Mouse (Mus musculus): ENCODE measurements around the gene Grm4. TPM values are rescaled to one million over a fixed set of nuclear protein-coding genes. Genes with fewer than 3 reads are reported as not detected.

Grm4 gene
- 0.28 and 0.29 TPM in 2 replicates for polyA plus RNA-seq (2015; fragmentation: Nextera tagmentation; extraction: Ambion mirVana)

- Histone ChIP-seq H3K9me3 (no peaks in the 10 kb centered on the region), H3K9ac (no peak within 1 kb of the TSS), H3K4me2 (replicated peaks) (peak within 1 kb of the TSS; percentile 41), H3K27me3 (replicated peaks) (peaks cover 37% of the 10 kb centered on the region), H3K36me3 (no peaks in the 10 kb centered on the region), H3K4me3 (replicated peaks) (no peak within 1 kb of the TSS; the same call in 1 of the 2 replicates), H3K27ac (no peak within 1 kb of the TSS), H3K4me1 (replicated peaks) (no peaks in the 10 kb centered on the region)
- 74% methylated on average over 5 of the region's 5 CpGs for WGBS
- no peak for ATAC-seq
Observed at GRCm38 (mm10) chr17:27521303-27521702, at the start of gene Grm4. Gene Grm4 (minus strand): TSS chr17:27521403.

- Histone ChIP-seq H3K4me2 (replicated peaks) (no peak overlapping the region), H3K27me3 (replicated peaks) (no peaks in the 10 kb centered on the region), H3K36me3 (no peaks in the 10 kb centered on the region), H3K9me3 (no peaks in the 10 kb centered on the region), H3K27ac (no peak overlapping the region), H3K4me3 (replicated peaks) (no peak overlapping the region), H3K4me1 (replicated peaks) (peaks cover 22% of the 10 kb centered on the region), H3K9ac (no peak overlapping the region)
- WGBS: 87% methylated on average over 5 of the region's 5 CpGs
- ATAC-seq: no peak
Observed at GRCm38 (mm10) chr17:27568228-27568627, 47.0 kb upstream of the Grm4 start.

- Histone ChIP-seq H3K36me3 (no peaks in the 10 kb centered on the region), H3K27ac (no peak overlapping the region), H3K9me3 (no peaks in the 10 kb centered on the region), H3K4me2 (replicated peaks) (peak overlapping the region; percentile 89), H3K27me3 (replicated peaks) (no peaks in the 10 kb centered on the region), H3K9ac (peak overlapping the region; percentile 66), H3K4me3 (replicated peaks) (peak overlapping the region; percentile 61), H3K4me1 (replicated peaks) (peaks cover 33% of the 10 kb centered on the region)
- WGBS: 2% methylated on average over 13 of the region's 13 CpGs
- peak; percentile 29; the same call in 1 of the 2 replicates for ATAC-seq
Observed at GRCm38 (mm10) chr17:27565942-27566267, 44.7 kb upstream of the Grm4 start.

GRCm38 (mm10) chr17:27565163-27565941 lies 44.1 kb upstream of the Grm4 start, which contains the start of gene AI413582:
Gene AI413582 (minus strand): TSS chr17:27565756.
- Histone ChIP-seq H3K36me3 (no peaks in the 10 kb centered on the region), H3K4me2 (replicated peaks) (peak within 1 kb of the TSS; percentile 89), H3K27ac (peak within 1 kb of the TSS; percentile 56), H3K9ac (peak within 1 kb of the TSS; percentile 66), H3K4me1 (replicated peaks) (peaks cover 33% of the 10 kb centered on the region), H3K27me3 (replicated peaks) (no peaks in the 10 kb centered on the region), H3K9me3 (no peaks in the 10 kb centered on the region), H3K4me3 (replicated peaks) (peak within 1 kb of the TSS; percentile 61)
- WGBS: under 1% methylated on average over 58 of the region's 58 CpGs
- peak; percentile 96 for ATAC-seq

GRCm38 (mm10) chr17:27564391-27565162 lies 43.4 kb upstream of the Grm4 start:
- peak overlapping the region; percentile 55; the same call in 1 of the 2 replicates for H3K9ac ChIP-seq
- peak; percentile 1; the same call in 1 of the 2 replicates for ATAC-seq
- WGBS: 12% methylated on average over 20 of the region's 20 CpGs
- H3K9me3 ChIP-seq: no peaks in the 10 kb centered on the region
- no peaks in the 10 kb centered on the region for H3K27me3 ChIP-seq (replicated peaks)
- peak overlapping the region; percentile 56; the same call in 1 of the 2 replicates for H3K27ac ChIP-seq
- peaks cover 36% of the 10 kb centered on the region for H3K4me1 ChIP-seq (replicated peaks)
- peak overlapping the region; percentile 61 for H3K4me3 ChIP-seq (replicated peaks)
- H3K4me2 ChIP-seq (replicated peaks): peak overlapping the region; percentile 89
- H3K36me3 ChIP-seq: no peaks in the 10 kb centered on the region

- Histone ChIP-seq H3K9ac (no peak overlapping the region), H3K4me2 (replicated peaks) (no peak overlapping the region), H3K9me3 (no peaks in the 10 kb centered on the region), H3K4me1 (replicated peaks) (peaks cover 39% of the 10 kb centered on the region), H3K4me3 (replicated peaks) (no peak overlapping the region), H3K27me3 (replicated peaks) (no peaks in the 10 kb centered on the region), H3K36me3 (no peaks in the 10 kb centered on the region), H3K27ac (no peak overlapping the region)
- no peak for ATAC-seq
- WGBS: 55% methylated on average over 7 of the region's 7 CpGs
Observed at GRCm38 (mm10) chr17:27563771-27564244, 42.6 kb upstream of the Grm4 start.

DNA sequence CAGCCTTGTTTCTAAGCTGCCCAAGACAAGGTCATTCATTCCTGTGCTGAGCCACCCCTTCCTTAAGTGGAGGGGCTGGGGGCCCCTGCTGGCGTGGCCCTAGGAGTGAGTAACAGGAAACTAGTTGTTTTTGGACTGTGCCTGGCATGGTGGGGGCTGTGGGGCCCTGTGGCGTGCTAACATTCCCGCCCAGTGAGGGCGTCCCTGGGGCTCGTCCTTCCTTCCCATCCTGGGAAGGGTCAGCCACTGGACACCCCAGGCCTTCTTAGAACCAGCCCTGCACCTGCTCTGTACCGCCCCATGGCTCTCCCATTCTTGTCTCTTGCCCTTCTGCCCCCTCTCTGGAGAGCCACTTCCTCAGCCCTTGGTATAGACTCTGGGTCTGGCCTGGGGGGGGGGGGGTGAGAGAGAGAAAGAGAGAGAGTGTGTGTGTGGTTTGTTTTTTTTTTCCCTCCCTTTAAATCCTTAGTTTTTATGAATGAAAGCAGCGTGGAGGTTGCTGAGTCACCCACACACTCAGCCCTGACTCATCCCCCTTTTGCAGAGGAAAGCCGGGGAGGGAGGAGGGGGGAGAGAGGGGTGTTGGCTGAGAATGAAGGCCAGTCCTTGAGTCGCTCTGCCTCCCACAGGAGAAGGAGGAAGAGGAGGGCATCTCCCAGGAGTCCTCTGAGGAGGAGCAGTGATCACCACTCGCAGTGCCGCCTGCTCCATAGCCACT lies 40.8 kb upstream of the Grm4 start:
- Histone ChIP-seq H3K36me3 (no peaks in the 10 kb centered on the region), H3K4me1 (replicated peaks) (peaks cover 47% of the 10 kb centered on the region), H3K4me2 (replicated peaks) (no peak overlapping the region), H3K9me3 (no peaks in the 10 kb centered on the region), H3K9ac (no peak overlapping the region), H3K27me3 (replicated peaks) (no peaks in the 10 kb centered on the region), H3K27ac (no peak overlapping the region), H3K4me3 (replicated peaks) (no peak overlapping the region)
- no peak for ATAC-seq
- 48% methylated on average over 11 of the region's 11 CpGs for WGBS

DNA sequence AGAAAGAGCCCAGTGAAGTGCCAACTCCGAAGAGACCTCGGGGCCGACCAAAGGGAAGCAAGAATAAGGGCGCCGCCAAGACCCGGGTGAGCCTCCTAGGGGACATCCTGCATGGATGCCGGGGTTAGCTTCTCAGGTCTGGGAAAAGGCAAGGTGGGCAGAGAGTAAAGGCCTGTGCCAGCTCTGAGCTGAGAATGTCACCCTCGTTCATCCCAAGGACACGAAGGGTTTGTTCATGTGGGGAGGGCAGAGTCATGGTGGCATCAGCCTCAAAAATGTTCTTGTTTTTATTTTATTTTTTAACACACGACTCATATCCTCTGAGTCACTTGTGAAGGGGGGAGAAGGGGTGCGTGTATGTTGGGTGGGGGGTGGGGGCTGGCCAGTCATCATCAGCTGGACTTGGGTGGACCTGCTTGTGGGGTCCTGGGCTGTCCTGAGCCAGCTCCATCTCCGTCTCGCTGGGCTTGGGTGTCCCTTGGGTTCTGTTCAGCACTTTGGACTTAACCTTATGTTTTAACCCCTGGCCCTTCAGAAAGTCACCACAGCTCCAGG lies 39.8 kb upstream of the Grm4 start:
- Histone ChIP-seq H3K4me3 (replicated peaks) (no peak overlapping the region), H3K27me3 (replicated peaks) (no peaks in the 10 kb centered on the region), H3K27ac (no peak overlapping the region), H3K4me2 (replicated peaks) (no peak overlapping the region), H3K4me1 (replicated peaks) (peaks cover 38% of the 10 kb centered on the region), H3K9ac (no peak overlapping the region), H3K36me3 (no peaks in the 10 kb centered on the region), H3K9me3 (no peaks in the 10 kb centered on the region)
- WGBS: 83% methylated on average over 13 of the region's 13 CpGs
- ATAC-seq: no peak

DNA sequence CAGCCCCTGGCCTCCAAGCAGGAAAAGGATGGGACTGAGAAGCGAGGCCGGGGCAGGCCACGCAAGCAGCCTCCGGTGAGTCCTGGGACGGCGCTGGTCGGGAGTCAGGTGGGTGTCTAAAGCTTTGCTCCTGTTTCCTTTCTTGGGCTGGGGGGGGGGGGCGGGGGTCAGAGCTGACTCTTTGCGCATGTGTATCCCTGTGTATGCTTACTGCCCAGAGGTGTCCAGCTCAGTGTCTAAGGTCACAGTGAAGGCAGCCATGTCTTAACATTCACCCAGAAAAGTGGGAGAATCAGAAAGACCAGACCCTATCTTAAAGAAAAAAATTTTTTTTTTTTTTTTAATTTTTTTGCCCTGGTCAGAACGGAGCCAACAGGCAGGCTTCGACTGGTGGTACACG lies 38.4 kb upstream of the Grm4 start:
- Histone ChIP-seq H3K9me3 (no peaks in the 10 kb centered on the region), H3K4me2 (replicated peaks) (peak overlapping the region; percentile 83), H3K9ac (no peak overlapping the region), H3K4me3 (replicated peaks) (peak overlapping the region; percentile 89; the same call in 1 of the 2 replicates), H3K27me3 (replicated peaks) (no peaks in the 10 kb centered on the region), H3K36me3 (no peaks in the 10 kb centered on the region), H3K27ac (no peak overlapping the region), H3K4me1 (replicated peaks) (peaks cover 37% of the 10 kb centered on the region)
- 58% methylated on average over 12 of the region's 12 CpGs for WGBS
- no peak for ATAC-seq

- Histone ChIP-seq H3K36me3 (no peaks in the 10 kb centered on the region), H3K27ac (peak overlapping the region; percentile 19), H3K4me2 (replicated peaks) (peak overlapping the region; percentile 83), H3K4me3 (replicated peaks) (peak overlapping the region; percentile 89), H3K27me3 (replicated peaks) (no peaks in the 10 kb centered on the region), H3K9me3 (no peaks in the 10 kb centered on the region), H3K4me1 (replicated peaks) (peaks cover 31% of the 10 kb centered on the region), H3K9ac (peak overlapping the region; percentile 84; the same call in 1 of the 2 replicates)
- no peak for ATAC-seq
- 16% methylated on average over 5 of the region's 5 CpGs for WGBS
Observed at GRCm38 (mm10) chr17:27558845-27559244, 37.6 kb upstream of the Grm4 start.

- WGBS: 7% methylated on average over 14 of the region's 14 CpGs
- H3K9me3 ChIP-seq: no peaks in the 10 kb centered on the region
- H3K4me1 ChIP-seq (replicated peaks): peaks cover 31% of the 10 kb centered on the region
- peak overlapping the region; percentile 89 for H3K4me3 ChIP-seq (replicated peaks)
- peak overlapping the region; percentile 95 for H3K27ac ChIP-seq
- no peaks in the 10 kb centered on the region for H3K36me3 ChIP-seq
- H3K4me2 ChIP-seq (replicated peaks): peak overlapping the region; percentile 83
- H3K9ac ChIP-seq: peak overlapping the region; percentile 84
- H3K27me3 ChIP-seq (replicated peaks): no peaks in the 10 kb centered on the region
- ATAC-seq: no peak
Observed at GRCm38 (mm10) chr17:27557927-27558661, 36.9 kb upstream of the Grm4 start.

Data from intestine, embryonic 15.5 days (tissue).